Mouse (Mus musculus): ENCODE results near the gene Igsf9.

GRCm38 (mm10) chr1:172433851-172434165 is 47.8 kb upstream of the Igsf9 start:
- TF ChIP-seq CTCF (IDR thresholded peaks at IDR 0.05; ENCODE audit: low read depth) = no peak
- TF ChIP-seq EP300 (optimal IDR thresholded peaks at IDR 0.05) = no peak
